Mouse (Mus musculus): ENCODE data around the gene Focad. TPM values are rescaled to one million over a fixed set of nuclear protein-coding genes. Genes with fewer than 3 reads are reported as not detected.

The Focad gene
- total and polyA plus RNA-seq, 2 experiments from 2014 or later, result 5.0 to 13.2 TPM

DNA sequence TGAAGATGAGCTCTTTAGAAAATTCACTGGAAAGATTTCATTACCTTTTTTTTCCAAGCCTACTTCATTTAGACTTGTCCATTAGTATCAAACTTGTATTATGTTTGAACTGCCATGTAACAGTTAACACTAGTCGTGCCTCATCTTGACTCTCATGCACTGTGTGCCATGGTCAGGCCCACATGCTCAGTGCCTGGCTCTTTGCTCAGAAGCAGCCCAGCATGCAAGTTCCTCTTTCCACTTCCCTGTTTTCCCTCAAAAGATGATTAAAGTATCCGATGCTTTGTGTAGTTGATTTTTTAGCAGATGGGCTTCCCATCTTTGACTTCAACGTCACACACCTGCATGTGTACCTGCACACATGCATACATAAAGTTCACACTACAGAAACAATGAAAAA is 301.3 kb downstream of the Focad start:
- Histone ChIP-seq H3K27ac (ENCODE audit: low read depth) (no peak overlapping the region), H3K4me1 (ENCODE audit: control insufficient read depth, insufficient read depth) (no peaks in the 10 kb centered on the region; the same call in 1 of the 2 replicates), H3K27me3 (ENCODE audit: control insufficient read depth, insufficient read depth, low read length) (no peaks in the 10 kb centered on the region), H3K9ac (replicated peaks; ENCODE audit: low read depth, low read length) (no peak overlapping the region), H3K36me3 (replicated peaks; ENCODE audit: control insufficient read depth, insufficient read depth, low read length) (no peaks in the 10 kb centered on the region), H3K4me2 (ENCODE audit: low read depth, low read length) (no peak overlapping the region), H3K9me3 (replicated peaks; ENCODE audit: control insufficient read depth, low read length) (no peaks in the 10 kb centered on the region), H3K4me3 (ENCODE audit: low read depth, low read length) (no peak overlapping the region)
- 81% methylated on average over 3 of the region's 3 CpGs for WGBS
- no peak for DNase-seq (ENCODE audit: low spot score)
- TF ChIP-seq EP300 (IDR thresholded peaks at IDR 0.05; ENCODE audit: low read depth) (no peak), CTCF (IDR thresholded peaks at IDR 0.05; ENCODE audit: low read depth) (no peak)
- no peak for ATAC-seq (ENCODE audit: insufficient read depth, low read depth)

DNA sequence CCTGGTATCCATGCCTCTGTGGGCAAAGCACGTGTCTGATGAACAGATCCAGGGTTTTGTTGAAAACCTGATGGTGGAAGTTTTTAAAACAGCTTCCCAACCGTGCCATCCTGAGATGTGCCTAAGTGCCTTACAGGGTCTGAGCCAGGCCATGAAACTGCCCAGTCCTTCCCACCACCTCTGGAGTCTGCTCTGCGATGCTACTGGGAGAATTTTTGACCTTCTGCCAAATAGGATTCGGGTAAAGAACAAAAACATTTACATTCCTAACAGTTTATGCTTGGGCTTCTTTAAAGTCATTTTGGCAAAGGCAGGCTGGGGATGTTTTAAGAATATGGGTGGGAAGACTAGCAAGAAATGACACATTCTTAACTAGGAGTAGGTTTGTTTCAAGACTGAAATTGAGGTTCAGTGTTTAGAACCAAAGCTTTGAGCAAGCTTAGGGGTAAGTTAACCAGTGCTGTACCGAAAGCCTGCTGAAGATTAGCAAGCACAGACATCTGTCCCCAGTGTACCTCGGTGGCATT is 302.6 kb downstream of the Focad start:
- 48% methylated on average over 6 of the region's 6 CpGs for WGBS
- DNase-seq (ENCODE audit: low spot score), result no peak

DNA sequence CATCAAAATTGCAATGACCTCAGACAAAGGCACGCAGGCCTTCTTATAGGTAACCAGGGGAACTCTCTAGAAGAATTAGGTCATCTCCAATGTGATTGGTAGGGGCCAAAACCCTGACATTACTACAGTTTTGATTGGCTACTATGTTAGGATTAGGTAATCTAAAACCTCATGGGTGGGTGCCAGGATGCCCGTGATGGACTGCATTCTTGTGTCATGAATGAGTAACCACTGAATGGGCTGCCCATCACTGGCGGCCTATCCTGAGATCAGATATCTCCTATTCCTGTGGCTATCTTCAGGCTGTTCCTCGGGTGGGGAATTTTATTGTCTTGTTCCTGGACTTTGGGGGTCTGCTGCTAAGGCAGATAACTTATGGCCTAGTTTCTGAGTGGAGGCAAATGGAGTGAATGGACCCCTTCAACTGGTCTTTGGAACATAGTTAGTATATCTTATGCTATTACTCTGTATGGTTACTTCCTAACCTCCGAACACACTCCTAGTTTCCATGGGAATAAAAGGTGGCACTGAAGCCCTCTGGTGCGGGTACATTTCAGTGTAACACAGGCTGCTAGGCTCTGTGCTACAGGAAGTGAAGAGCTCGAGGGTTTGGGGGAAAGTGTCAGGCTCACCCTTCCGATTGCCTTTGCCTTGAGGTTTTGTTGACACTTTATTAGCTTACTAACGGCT is 306.0 kb downstream of the Focad start:
- ATAC-seq (ENCODE audit: insufficient read depth, low read depth), result no peak
- WGBS, result 70% methylated on average over 9 of the region's 9 CpGs
- no peak for TF ChIP-seq EP300 (IDR thresholded peaks at IDR 0.05; ENCODE audit: low read depth)
- TF ChIP-seq CTCF (IDR thresholded peaks at IDR 0.05; ENCODE audit: low read depth), result no peak

More for the DNA sequence above, 302.6 kb downstream of the Focad start:
- no peak for ATAC-seq (ENCODE audit: insufficient read depth, low read depth)
- no peaks in the 10 kb centered on the region for H3K27me3 ChIP-seq (ENCODE audit: control insufficient read depth, insufficient read depth, low read length)
- H3K9ac ChIP-seq (replicated peaks; ENCODE audit: low read depth, low read length), result no peak overlapping the region
- no peaks in the 10 kb centered on the region for H3K9me3 ChIP-seq (replicated peaks; ENCODE audit: control insufficient read depth, low read length)
- no peak overlapping the region for H3K27ac ChIP-seq (ENCODE audit: low read depth)
- no peaks in the 10 kb centered on the region for H3K36me3 ChIP-seq (replicated peaks; ENCODE audit: control insufficient read depth, insufficient read depth, low read length)
- H3K4me1 ChIP-seq (ENCODE audit: control insufficient read depth, insufficient read depth), result no peaks in the 10 kb centered on the region; the same call in 1 of the 2 replicates
- H3K4me2 ChIP-seq (ENCODE audit: low read depth, low read length), result no peak overlapping the region
- H3K4me3 ChIP-seq (ENCODE audit: low read depth, low read length), result no peak overlapping the region
- TF ChIP-seq EP300 (IDR thresholded peaks at IDR 0.05; ENCODE audit: low read depth) (no peak), CTCF (IDR thresholded peaks at IDR 0.05; ENCODE audit: low read depth) (no peak)

DNA sequence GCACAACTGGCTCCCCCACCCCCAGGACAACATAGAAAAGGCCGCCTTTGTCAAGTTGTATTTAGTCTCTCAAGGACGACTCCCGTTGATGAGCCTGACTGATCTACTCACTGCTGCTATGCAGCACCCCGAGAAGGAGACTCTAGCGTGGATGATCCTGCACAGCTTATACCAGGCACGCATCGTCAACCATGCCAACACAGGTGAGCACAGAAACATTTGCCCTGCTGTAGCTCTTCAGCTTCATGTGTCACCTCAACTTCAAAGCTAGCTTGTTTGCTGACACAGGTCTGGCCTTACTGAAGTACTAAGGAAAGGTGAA is 306.5 kb downstream of the Focad start:
- no peaks in the 10 kb centered on the region for H3K9me3 ChIP-seq (replicated peaks; ENCODE audit: control insufficient read depth, low read length)
- 0 out of 2 replicates have a peak, but pooled peaks cover 4% of the 10 kb centered on the region for H3K36me3 ChIP-seq (replicated peaks; ENCODE audit: control insufficient read depth, insufficient read depth, low read length)
- TF ChIP-seq EP300 (IDR thresholded peaks at IDR 0.05; ENCODE audit: low read depth) (no peak), CTCF (IDR thresholded peaks at IDR 0.05; ENCODE audit: low read depth) (no peak)
- no peak overlapping the region for H3K4me2 ChIP-seq (ENCODE audit: low read depth, low read length)
- 87% methylated on average over 7 of the region's 7 CpGs for WGBS
- no peaks in the 10 kb centered on the region for H3K27me3 ChIP-seq (ENCODE audit: control insufficient read depth, insufficient read depth, low read length)
- H3K4me3 ChIP-seq (ENCODE audit: low read depth, low read length), result no peak overlapping the region
- no peaks in the 10 kb centered on the region for H3K4me1 ChIP-seq (ENCODE audit: control insufficient read depth, insufficient read depth)
- H3K9ac ChIP-seq (replicated peaks; ENCODE audit: low read depth, low read length), result no peak overlapping the region
- no peak overlapping the region for H3K27ac ChIP-seq (ENCODE audit: low read depth)
- no peak for DNase-seq (ENCODE audit: low spot score)
- no peak for ATAC-seq (ENCODE audit: insufficient read depth, low read depth)

More for the DNA sequence above, 306.0 kb downstream of the Focad start:
- Histone ChIP-seq H3K27me3 (ENCODE audit: control insufficient read depth, insufficient read depth, low read length) (no peaks in the 10 kb centered on the region), H3K9me3 (replicated peaks; ENCODE audit: control insufficient read depth, low read length) (no peaks in the 10 kb centered on the region), H3K4me3 (ENCODE audit: low read depth, low read length) (no peak overlapping the region), H3K27ac (ENCODE audit: low read depth) (no peak overlapping the region), H3K36me3 (replicated peaks; ENCODE audit: control insufficient read depth, insufficient read depth, low read length) (0 out of 2 replicates have a peak, but pooled peaks cover 4% of the 10 kb centered on the region), H3K4me2 (ENCODE audit: low read depth, low read length) (no peak overlapping the region), H3K9ac (replicated peaks; ENCODE audit: low read depth, low read length) (no peak overlapping the region), H3K4me1 (ENCODE audit: control insufficient read depth, insufficient read depth) (no peaks in the 10 kb centered on the region)
- no peak for DNase-seq (ENCODE audit: low spot score)

DNA sequence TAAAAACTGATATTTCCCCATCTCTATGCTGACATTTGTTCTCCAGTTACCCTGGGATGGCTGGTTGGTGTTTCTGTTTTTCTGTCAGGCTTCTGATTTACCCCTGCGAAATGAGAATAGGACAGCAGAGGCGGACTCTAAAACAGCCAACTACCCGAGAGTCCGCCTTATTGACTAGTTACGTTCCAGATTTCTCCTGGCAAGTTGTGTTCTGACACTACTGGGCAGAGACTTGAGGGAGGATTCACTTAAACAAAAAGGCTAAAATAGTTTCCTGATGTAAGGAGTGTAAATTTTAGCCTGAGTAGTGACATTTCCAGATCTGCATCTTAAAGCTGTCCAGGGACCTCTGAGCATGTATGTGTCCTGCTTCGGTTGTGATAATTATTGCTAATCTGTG is 308.5 kb downstream of the Focad start:
- H3K4me3 ChIP-seq (ENCODE audit: low read depth, low read length), result no peak overlapping the region
- DNase-seq (ENCODE audit: low spot score) (no peak), ATAC-seq (ENCODE audit: insufficient read depth, low read depth) (no peak)
- no peak overlapping the region for H3K4me2 ChIP-seq (ENCODE audit: low read depth, low read length)
- H3K9me3 ChIP-seq (replicated peaks; ENCODE audit: control insufficient read depth, low read length), result no peaks in the 10 kb centered on the region
- H3K27ac ChIP-seq (ENCODE audit: low read depth), result no peak overlapping the region
- no peak overlapping the region for H3K9ac ChIP-seq (replicated peaks; ENCODE audit: low read depth, low read length)
- no peak for TF ChIP-seq CTCF (IDR thresholded peaks at IDR 0.05; ENCODE audit: low read depth)
- TF ChIP-seq EP300 (IDR thresholded peaks at IDR 0.05; ENCODE audit: low read depth), result no peak
- WGBS, result 89% methylated on average over 6 of the region's 6 CpGs
- 0 out of 2 replicates have a peak, but pooled peaks cover 4% of the 10 kb centered on the region for H3K36me3 ChIP-seq (replicated peaks; ENCODE audit: control insufficient read depth, insufficient read depth, low read length)
- H3K4me1 ChIP-seq (ENCODE audit: control insufficient read depth, insufficient read depth), result no peaks in the 10 kb centered on the region
- no peaks in the 10 kb centered on the region for H3K27me3 ChIP-seq (ENCODE audit: control insufficient read depth, insufficient read depth, low read length)
